Mouse (Mus musculus) bone marrow, adult 2 months (tissue): ENCODE data around the gene Wdr20.

Source experiments
- CTCF ChIP-seq: fragments of 200-500 bp; IDR thresholded peaks from 2 replicates; pipeline ENCODE4 v1.5.1; 2011; ENCODE audit warnings: low read length, control low read depth; ENCODE audit not compliant: control insufficient read depth, insufficient read depth
- POLR2A ChIP-seq: fragments of 200-500 bp; IDR thresholded peaks from 2 replicates; pipeline ENCODE4 v1.6.1; 2011; ENCODE audit warnings: low read depth, mild to moderate bottlenecking, control low read depth, low read length, borderline replicate concordance; ENCODE audit not compliant: control insufficient read depth

DNA sequence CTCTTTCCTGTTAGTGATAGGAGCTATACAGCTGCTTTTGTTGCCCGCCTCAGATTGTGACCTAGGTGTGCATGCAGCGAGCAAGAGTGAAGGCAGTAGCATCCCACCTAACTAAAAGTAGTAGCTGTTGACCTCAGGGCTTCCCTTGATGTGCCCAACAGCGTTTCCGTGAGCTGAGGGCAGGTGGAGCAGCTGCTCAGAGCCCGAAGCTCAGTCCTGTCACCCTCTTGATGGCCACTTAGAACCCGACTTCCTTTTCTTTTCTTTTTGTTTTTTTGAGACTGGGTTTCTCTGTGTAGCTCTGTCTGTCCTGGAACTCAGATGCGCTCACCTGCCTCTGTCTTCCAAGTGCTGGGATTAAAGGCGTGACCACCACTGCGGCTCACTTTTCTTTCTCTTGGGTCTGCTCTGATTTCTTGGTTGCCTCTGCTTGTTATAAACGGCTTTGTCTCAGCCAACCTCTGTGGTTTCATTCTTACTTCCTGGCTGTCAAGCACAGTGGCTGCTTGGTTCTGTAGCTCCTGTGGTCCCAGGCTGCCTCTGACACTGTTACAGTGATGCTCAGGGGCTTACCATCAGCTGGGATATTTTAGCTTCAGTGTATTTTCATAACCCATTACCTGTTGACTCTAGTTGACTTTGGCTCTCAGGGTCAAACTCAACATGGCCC lies 13.2 kb downstream of the Wdr20 start:
- TF ChIP-seq CTCF, result no peak
- TF ChIP-seq POLR2A, result no peak
